Comparison of ENCODE assay signal across 19 mouse cellular contexts in the genomic region with DNA sequence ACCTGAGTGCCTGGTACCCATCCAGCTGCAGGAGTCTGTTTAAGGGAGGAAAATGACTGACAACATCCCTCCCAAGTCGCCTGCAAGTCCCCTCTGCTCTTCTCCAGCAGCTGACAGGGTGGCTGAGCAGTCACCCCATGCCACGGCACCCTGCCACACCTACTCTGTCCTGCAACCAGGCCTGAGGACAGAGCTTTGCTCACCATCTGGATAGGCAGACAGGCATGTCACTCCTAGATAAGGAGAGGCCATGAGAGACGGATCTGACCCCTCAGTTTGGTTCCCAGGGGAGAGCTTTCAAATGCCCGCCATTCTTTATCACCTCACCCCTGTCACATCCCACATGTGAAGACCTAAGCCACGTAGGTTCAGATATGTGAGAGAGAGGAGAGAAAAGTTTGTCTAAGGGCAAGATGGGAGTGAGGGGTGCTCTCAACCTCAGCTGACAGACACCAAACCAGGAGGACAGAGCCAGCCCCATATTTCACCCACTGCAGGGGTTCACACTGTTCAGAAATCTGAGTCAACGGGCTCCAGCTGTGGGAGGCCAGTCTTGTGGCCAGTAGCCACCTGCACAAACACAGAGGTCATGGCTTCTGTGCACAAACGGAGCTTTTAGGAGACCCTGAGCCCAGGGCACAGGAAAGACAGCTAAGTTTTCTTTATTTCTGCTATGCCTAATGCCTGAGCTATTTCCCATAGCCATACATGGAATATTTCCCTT.
DNase-seq lines count a peak whose midpoint lies in the region; ATAC-seq lines count a peak whose summit lies in the region.
"Had no signal": no experiment of that assay in that cellular context is flagged by ENCODE, and none has a peak within 500 bp of the region (broad histone marks: within the 10 kb centered on the region; RNA-seq: fewer than 3 reads in every experiment).

No protein-coding gene starts in this region.

- H3K4me3 ChIP-seq in forebrain, embryonic 10.5 days = no peak overlapping the region
- no peak overlapping the region for H3K4me3 ChIP-seq in forebrain, embryonic 16.5 days (replicated peaks; ENCODE audit: low read length)
- H3K4me3 ChIP-seq in kidney, embryonic 16.5 days (ENCODE audit: low read length) = no peak overlapping the region
- H3K4me3 ChIP-seq in neural tube, embryonic 15.5 days (replicated peaks) = no peak overlapping the region
- H3K4me3 ChIP-seq: embryonic facial prominence, embryonic 12.5 days had no signal

- no peak overlapping the region for H3K4me2 ChIP-seq in forebrain, embryonic 16.5 days (ENCODE audit: low read length)
- H3K4me2 ChIP-seq in kidney, embryonic 16.5 days (replicated peaks; ENCODE audit: low read depth, low read length) = no peak overlapping the region
- H3K4me2 ChIP-seq in neural tube, embryonic 15.5 days = no peak overlapping the region
- H3K4me2 ChIP-seq: embryonic facial prominence, embryonic 12.5 days had no signal

- no peak for ATAC-seq in forebrain, embryonic 16.5 days
- ATAC-seq in kidney, embryonic 16.5 days (ENCODE audit: low FRiP score, low TSS enrichment) = peak; percentile 59; the same call in 1 of the 2 replicates
- no peak for ATAC-seq in neural tube, embryonic 15.5 days (ENCODE audit: low FRiP score)
- ATAC-seq: intestine, postnatal 0 days had no signal

- peaks cover 39% of the 10 kb centered on the region for H3K4me1 ChIP-seq in forebrain, embryonic 10.5 days
- no peaks in the 10 kb centered on the region for H3K4me1 ChIP-seq in forebrain, embryonic 16.5 days (replicated peaks; ENCODE audit: control insufficient read depth, insufficient read depth, low read length)
- H3K4me1 ChIP-seq in kidney, embryonic 16.5 days (ENCODE audit: insufficient read depth, low read length) = no peaks in the 10 kb centered on the region
- H3K4me1 ChIP-seq in neural tube, embryonic 15.5 days = peaks cover 3% of the 10 kb centered on the region; the same call in 1 of the 2 replicates

- H3K9me3 ChIP-seq in forebrain, embryonic 10.5 days = peaks cover 12% of the 10 kb centered on the region
- 0 out of 2 replicates have a peak, but pooled peaks cover 2% of the 10 kb centered on the region for H3K9me3 ChIP-seq in forebrain, embryonic 16.5 days (ENCODE audit: control insufficient read depth, low read length)
- peaks cover 11% of the 10 kb centered on the region for H3K9me3 ChIP-seq in kidney, embryonic 16.5 days (ENCODE audit: low read length)
- no peaks in the 10 kb centered on the region for H3K9me3 ChIP-seq in neural tube, embryonic 15.5 days (replicated peaks)
- H3K9me3 ChIP-seq: embryonic facial prominence, embryonic 12.5 days had no signal

- no peak overlapping the region for H3K9ac ChIP-seq in forebrain, embryonic 16.5 days (replicated peaks; ENCODE audit: low read depth, low read length)
- H3K9ac ChIP-seq in kidney, embryonic 16.5 days (replicated peaks; ENCODE audit: low read length) = no peak overlapping the region
- H3K9ac ChIP-seq in neural tube, embryonic 15.5 days (replicated peaks) = no peak overlapping the region
- H3K9ac ChIP-seq: embryonic facial prominence, embryonic 12.5 days had no signal

- WGBS in forebrain, embryonic 10.5 days = 51% methylated on average over 7 of the region's 7 CpGs
- WGBS in forebrain, embryonic 16.5 days = 71% methylated on average over 7 of the region's 7 CpGs
- WGBS in kidney, embryonic 16.5 days = 24% methylated on average over 7 of the region's 7 CpGs
- 55% methylated on average over 7 of the region's 7 CpGs for WGBS in neural tube, embryonic 15.5 days

- no peak for DNase-seq in forebrain, embryonic 10.5 days (ENCODE audit: extremely low spot score, low spot score)
- DNase-seq in kidney, postnatal 4 days = no peak
- peak; percentile 54 for DNase-seq in neural tube, embryonic 10.5 days (ENCODE audit: extremely low spot score, low spot score)
- DNase-seq in layer of hippocampus, postnatal 10 days (ENCODE audit: low spot score in 2 of 2) = no peak
- no peak for DNase-seq in cerebellum, adult 11 months
- DNase-seq: adrenal gland, adult 2 months; cerebellum, postnatal 14 days; gastrocnemius, postnatal 10 days; heart, adult 18-20 months; left cerebral cortex, postnatal 4 days; lung, postnatal 14 days; right cerebral cortex, adult 18-20 months; thymus, postnatal 14 days had no signal

- H3K36me3 ChIP-seq in forebrain, embryonic 10.5 days (replicated peaks) = peaks cover 17% of the 10 kb centered on the region
- peaks cover 13% of the 10 kb centered on the region for H3K36me3 ChIP-seq in forebrain, embryonic 16.5 days (ENCODE audit: control insufficient read depth, insufficient read depth)
- H3K36me3 ChIP-seq in kidney, embryonic 16.5 days (ENCODE audit: insufficient read depth, low read length) = peaks cover 16% of the 10 kb centered on the region
- H3K36me3 ChIP-seq in neural tube, embryonic 15.5 days = peaks cover 42% of the 10 kb centered on the region

- peak overlapping the region; percentile 53 for H3K27ac ChIP-seq in forebrain, embryonic 10.5 days
- H3K27ac ChIP-seq in forebrain, embryonic 16.5 days (ENCODE audit: low read length) = no peak overlapping the region
- no peak overlapping the region for H3K27ac ChIP-seq in kidney, embryonic 16.5 days (ENCODE audit: low read length)
- H3K27ac ChIP-seq in neural tube, embryonic 15.5 days (replicated peaks) = no peak overlapping the region
- H3K27ac ChIP-seq: embryonic facial prominence, embryonic 12.5 days had no signal

- 0 out of 2 replicates have a peak, but pooled peaks cover 3% of the 10 kb centered on the region for H3K27me3 ChIP-seq in forebrain, embryonic 10.5 days (ENCODE audit: poor library complexity, severe bottlenecking)
- H3K27me3 ChIP-seq in forebrain, embryonic 16.5 days (replicated peaks; ENCODE audit: control insufficient read depth, insufficient read depth, low read length) = no peaks in the 10 kb centered on the region
- no peaks in the 10 kb centered on the region for H3K27me3 ChIP-seq in kidney, embryonic 16.5 days (ENCODE audit: insufficient read depth, low read length)
- no peaks in the 10 kb centered on the region for H3K27me3 ChIP-seq in neural tube, embryonic 15.5 days (replicated peaks)
- H3K27me3 ChIP-seq: CH12.LX; embryonic facial prominence, embryonic 12.5 days had no signal
